Mouse (Mus musculus): Measurements from ENCODE around the gene Snrnp25. TPM values are rescaled to one million over a fixed set of nuclear protein-coding genes. Genes with fewer than 3 reads are reported as not detected.

Snrnp25 gene
- polyA plus RNA-seq, 1 experiment from 2014 or later = 58.7 TPM

- Histone ChIP-seq H3K27me3 (no peaks in the 10 kb centered on the region), H3K4me1 (no peaks in the 10 kb centered on the region), H3K36me3 (no peaks in the 10 kb centered on the region), H3K4me2 (replicated peaks) (no peak overlapping the region), H3K4me3 (no peak overlapping the region), H3K27ac (no peak overlapping the region), H3K9ac (no peak overlapping the region), H3K9me3 (no peaks in the 10 kb centered on the region; the same call in 1 of the 2 replicates)
- ATAC-seq (ENCODE audit: low FRiP score, low read depth) = no peak
- 49% methylated on average over 24 of the region's 25 CpGs for WGBS
Observed at GRCm38 (mm10) chr11:32181973-32182868, 23.0 kb upstream of the Snrnp25 start.

- 83% methylated on average over 8 of the region's 8 CpGs for WGBS
- Histone ChIP-seq H3K4me2 (replicated peaks) (no peak overlapping the region), H3K4me3 (no peak overlapping the region), H3K9me3 (no peaks in the 10 kb centered on the region), H3K4me1 (no peaks in the 10 kb centered on the region), H3K27ac (no peak overlapping the region), H3K27me3 (no peaks in the 10 kb centered on the region), H3K36me3 (no peaks in the 10 kb centered on the region), H3K9ac (no peak overlapping the region)
- no peak for ATAC-seq (ENCODE audit: low FRiP score, low read depth)
Observed at GRCm38 (mm10) chr11:32184469-32184868, 20.7 kb upstream of the Snrnp25 start.

- Histone ChIP-seq H3K9me3 (no peaks in the 10 kb centered on the region), H3K27me3 (no peaks in the 10 kb centered on the region), H3K9ac (no peak overlapping the region), H3K4me3 (no peak overlapping the region), H3K4me1 (no peaks in the 10 kb centered on the region), H3K4me2 (replicated peaks) (no peak overlapping the region), H3K36me3 (no peaks in the 10 kb centered on the region), H3K27ac (no peak overlapping the region)
- no peak for ATAC-seq (ENCODE audit: low FRiP score, low read depth)
- 81% methylated on average over 3 of the region's 3 CpGs for WGBS
Observed at GRCm38 (mm10) chr11:32186031-32186430, 19.2 kb upstream of the Snrnp25 start.

DNA sequence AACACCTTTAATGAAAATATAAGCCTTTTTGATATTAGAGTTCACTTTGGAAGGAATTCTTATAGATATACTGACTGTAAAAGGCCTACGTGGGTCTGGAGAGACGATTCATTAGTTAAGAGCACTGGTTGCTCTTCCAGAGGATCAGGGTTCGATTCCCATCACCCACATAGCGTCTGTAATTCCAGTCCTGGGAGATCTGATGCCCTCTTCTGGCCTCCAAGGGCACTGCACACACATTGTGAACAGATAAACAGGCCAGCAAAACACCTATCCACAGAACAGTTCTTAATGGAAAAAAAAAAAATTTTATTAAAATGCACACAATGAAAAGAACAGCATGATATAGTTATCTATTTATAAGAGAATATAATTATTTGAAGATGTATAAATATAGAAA is 18.0 kb upstream of the Snrnp25 start:
- Histone ChIP-seq H3K27me3 (no peaks in the 10 kb centered on the region), H3K9me3 (no peaks in the 10 kb centered on the region), H3K4me2 (replicated peaks) (no peak overlapping the region), H3K36me3 (no peaks in the 10 kb centered on the region), H3K27ac (no peak overlapping the region), H3K4me1 (no peaks in the 10 kb centered on the region), H3K9ac (no peak overlapping the region), H3K4me3 (no peak overlapping the region)
- no peak for ATAC-seq (ENCODE audit: low FRiP score, low read depth)
- WGBS = 90% methylated on average over 4 of the region's 4 CpGs

DNA sequence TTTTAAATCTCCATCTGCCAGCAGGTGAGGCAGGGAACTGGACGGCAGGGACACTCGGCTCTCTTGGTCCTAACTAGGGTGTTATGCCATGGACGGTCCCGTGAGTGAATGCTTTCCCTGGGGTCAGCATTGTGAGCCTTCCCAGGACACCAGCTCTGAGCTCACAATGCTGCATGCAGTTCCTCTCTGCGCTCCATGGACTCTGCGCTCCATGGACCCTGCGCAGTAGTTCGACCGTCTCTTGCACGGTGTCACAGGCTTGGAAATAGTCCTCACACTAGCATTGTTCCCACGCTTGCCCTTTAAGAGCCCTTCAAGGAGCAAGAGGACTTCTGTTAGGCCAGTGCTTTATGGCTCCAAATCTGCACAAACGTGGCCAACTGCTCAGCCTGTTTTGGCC is 16.3 kb upstream of the Snrnp25 start:
- ATAC-seq (ENCODE audit: low FRiP score, low read depth) = no peak
- WGBS = 81% methylated on average over 12 of the region's 12 CpGs

GRCm38 (mm10) chr11:32189434-32189833 is 15.8 kb upstream of the Snrnp25 start:
- H3K27ac ChIP-seq = no peak overlapping the region
- no peaks in the 10 kb centered on the region for H3K36me3 ChIP-seq
- no peaks in the 10 kb centered on the region for H3K4me1 ChIP-seq
- no peak overlapping the region for H3K4me3 ChIP-seq
- no peaks in the 10 kb centered on the region for H3K27me3 ChIP-seq
- H3K9ac ChIP-seq = no peak overlapping the region
- no peak for ATAC-seq (ENCODE audit: low FRiP score, low read depth)
- no peaks in the 10 kb centered on the region for H3K9me3 ChIP-seq
- 61% methylated on average over 5 of the region's 5 CpGs for WGBS
- H3K4me2 ChIP-seq (replicated peaks) = no peak overlapping the region

More for the DNA sequence above, 16.3 kb upstream of the Snrnp25 start:
- no peak overlapping the region for H3K9ac ChIP-seq
- H3K4me1 ChIP-seq = no peaks in the 10 kb centered on the region
- no peak overlapping the region for H3K4me3 ChIP-seq
- H3K9me3 ChIP-seq = no peaks in the 10 kb centered on the region
- H3K36me3 ChIP-seq = no peaks in the 10 kb centered on the region
- no peaks in the 10 kb centered on the region for H3K27me3 ChIP-seq
- H3K4me2 ChIP-seq (replicated peaks) = no peak overlapping the region
- H3K27ac ChIP-seq = no peak overlapping the region

DNA sequence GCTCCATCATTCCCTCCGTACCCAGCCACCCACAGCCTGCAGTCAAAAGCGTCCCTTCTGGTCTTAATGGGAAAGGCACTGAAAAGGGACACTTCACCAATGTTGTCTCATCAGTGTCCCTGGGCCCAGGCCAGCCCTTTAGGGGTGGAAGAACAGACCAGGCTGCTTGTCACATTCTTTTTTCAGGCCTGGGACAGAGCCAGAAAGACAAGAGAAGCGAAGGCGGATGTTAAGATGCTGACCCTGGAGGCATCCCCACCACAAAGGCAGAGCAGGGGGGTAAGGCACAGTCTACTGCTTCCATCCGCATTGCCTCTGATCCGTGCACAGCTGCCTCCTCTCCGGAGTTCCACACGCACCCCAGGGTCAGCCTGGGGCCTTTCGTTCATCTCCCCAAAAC is 15.1 kb upstream of the Snrnp25 start:
- no peaks in the 10 kb centered on the region for H3K4me1 ChIP-seq
- no peaks in the 10 kb centered on the region for H3K9me3 ChIP-seq
- 87% methylated on average over 9 of the region's 9 CpGs for WGBS
- H3K36me3 ChIP-seq = no peaks in the 10 kb centered on the region
- H3K4me3 ChIP-seq = no peak overlapping the region
- no peak overlapping the region for H3K27ac ChIP-seq
- H3K27me3 ChIP-seq = no peaks in the 10 kb centered on the region; the same call in 1 of the 2 replicates
- no peak overlapping the region for H3K9ac ChIP-seq
- no peak for ATAC-seq (ENCODE audit: low FRiP score, low read depth)
- no peak overlapping the region for H3K4me2 ChIP-seq (replicated peaks)

DNA sequence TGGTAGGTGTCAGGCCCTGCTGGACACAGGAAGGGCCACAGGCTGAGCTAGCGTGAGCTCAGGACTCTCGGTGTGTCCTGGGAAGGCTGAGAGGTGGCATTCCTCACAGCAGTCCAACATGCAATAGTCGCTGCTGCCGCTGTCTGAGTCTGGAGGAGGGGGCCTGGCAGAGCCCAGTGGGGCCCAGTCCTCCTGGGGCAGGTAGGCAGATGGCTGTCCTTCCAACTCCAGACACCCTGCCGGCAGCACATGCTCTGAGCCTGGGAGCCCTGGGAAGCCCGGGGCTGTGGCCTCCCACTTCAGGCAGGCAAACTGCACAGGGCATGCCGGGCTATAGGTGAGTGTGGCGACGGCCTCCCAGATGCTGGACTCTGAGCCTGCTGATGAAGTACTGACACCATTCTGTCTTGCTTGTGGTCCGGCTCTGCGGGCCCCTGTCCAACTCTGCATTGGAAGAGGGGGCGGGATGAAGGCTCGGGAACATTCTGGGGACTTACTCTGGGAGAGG is 14.6 kb upstream of the Snrnp25 start:
- ATAC-seq (ENCODE audit: low FRiP score, low read depth) = no peak
- Histone ChIP-seq H3K4me2 (replicated peaks) (no peak overlapping the region), H3K4me3 (no peak overlapping the region), H3K27ac (no peak overlapping the region), H3K4me1 (no peaks in the 10 kb centered on the region), H3K9ac (0 out of 2 replicates have a peak overlapping the region, but pooled peaks have one; percentile 13), H3K36me3 (no peaks in the 10 kb centered on the region), H3K9me3 (no peaks in the 10 kb centered on the region), H3K27me3 (no peaks in the 10 kb centered on the region; the same call in 1 of the 2 replicates)
- WGBS = 77% methylated on average over 13 of the region's 13 CpGs

GRCm38 (mm10) chr11:32193156-32193555 is 12.1 kb upstream of the Snrnp25 start:
- Histone ChIP-seq H3K9ac (no peak overlapping the region), H3K4me3 (no peak overlapping the region), H3K27ac (no peak overlapping the region), H3K36me3 (no peaks in the 10 kb centered on the region), H3K4me1 (no peaks in the 10 kb centered on the region), H3K27me3 (peaks cover 7% of the 10 kb centered on the region; the same call in 1 of the 2 replicates), H3K9me3 (no peaks in the 10 kb centered on the region), H3K4me2 (replicated peaks) (no peak overlapping the region)
- no peak for ATAC-seq (ENCODE audit: low FRiP score, low read depth)
- 85% methylated on average over 10 of the region's 10 CpGs for WGBS

DNA sequence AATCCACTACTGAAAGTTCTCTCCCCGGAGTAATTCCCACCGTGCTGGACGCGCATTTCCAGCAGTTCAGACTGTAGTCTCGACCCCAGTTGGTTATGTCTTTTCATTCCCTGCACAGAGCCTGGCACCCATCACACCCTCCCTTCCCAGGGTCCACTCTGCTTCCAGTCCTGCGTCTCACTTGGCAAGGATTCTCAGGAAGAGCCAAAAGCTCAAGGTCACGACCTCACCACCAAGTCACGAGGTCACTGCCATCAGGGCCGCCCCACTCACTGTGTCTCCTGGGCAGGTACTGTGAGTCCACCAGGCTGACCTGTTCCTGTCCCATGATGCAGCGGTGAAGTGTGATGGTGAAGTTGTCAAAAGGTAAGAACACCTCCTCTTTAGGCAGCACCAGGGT is 11.1 kb upstream of the Snrnp25 start:
- 78% methylated on average over 10 of the region's 10 CpGs for WGBS
- no peak overlapping the region for H3K9ac ChIP-seq
- no peaks in the 10 kb centered on the region for H3K9me3 ChIP-seq
- no peaks in the 10 kb centered on the region for H3K36me3 ChIP-seq
- no peak for ATAC-seq (ENCODE audit: low FRiP score, low read depth)
- H3K27ac ChIP-seq = no peak overlapping the region
- no peaks in the 10 kb centered on the region for H3K4me1 ChIP-seq
- H3K4me3 ChIP-seq = no peak overlapping the region
- H3K27me3 ChIP-seq = peaks cover 7% of the 10 kb centered on the region; the same call in 1 of the 2 replicates
- no peak overlapping the region for H3K4me2 ChIP-seq (replicated peaks)

GRCm38 (mm10) chr11:32194626-32195025 is 10.6 kb upstream of the Snrnp25 start:
- Histone ChIP-seq H3K27me3 (peaks cover 7% of the 10 kb centered on the region; the same call in 1 of the 2 replicates), H3K4me1 (no peaks in the 10 kb centered on the region), H3K27ac (no peak overlapping the region), H3K9me3 (no peaks in the 10 kb centered on the region), H3K4me3 (no peak overlapping the region), H3K4me2 (replicated peaks) (no peak overlapping the region), H3K9ac (no peak overlapping the region), H3K36me3 (no peaks in the 10 kb centered on the region)
- ATAC-seq (ENCODE audit: low FRiP score, low read depth) = no peak
- WGBS = 70% methylated on average over 5 of the region's 5 CpGs

- ATAC-seq (ENCODE audit: low FRiP score, low read depth) = no peak
Observed at GRCm38 (mm10) chr11:32195867-32196540, 9.2 kb upstream of the Snrnp25 start.

More at GRCm38 (mm10) chr11:32195867-32196540, 9.2 kb upstream of the Snrnp25 start:
- Histone ChIP-seq H3K27me3 (peaks cover 7% of the 10 kb centered on the region; the same call in 1 of the 2 replicates), H3K4me1 (no peaks in the 10 kb centered on the region), H3K36me3 (no peaks in the 10 kb centered on the region), H3K9ac (no peak overlapping the region), H3K4me2 (replicated peaks) (no peak overlapping the region), H3K9me3 (no peaks in the 10 kb centered on the region), H3K4me3 (no peak overlapping the region), H3K27ac (no peak overlapping the region)
- 38% methylated on average over 11 of the region's 11 CpGs for WGBS

Measured in limb, embryonic 13.5 days (tissue).